ENCODE assay signal across 8 mouse cellular contexts in genomic region chr7:96212592-96213541, GRCm38 (mm10). TPM values are rescaled to one million over a fixed set of nuclear protein-coding genes. Genes with fewer than 3 reads are reported as not detected.
DNase-seq lines count a peak whose midpoint lies in the region; ATAC-seq and TF ChIP-seq lines count a peak whose summit lies in the region.

No protein-coding gene starts in this region.

- no peak overlapping the region for H3K9ac ChIP-seq in CH12.LX (ENCODE audit: insufficient read depth, low read depth)
- H3K9ac ChIP-seq in forebrain, embryonic 12.5 days = peak overlapping the region; percentile 90
- H3K9ac ChIP-seq in hindbrain, embryonic 12.5 days = peak overlapping the region; percentile 89
- H3K9ac ChIP-seq in lung, postnatal 0 days (replicated peaks; ENCODE audit: low read depth) = 0 out of 2 replicates have a peak overlapping the region, but pooled peaks have one; percentile 1

- no peaks in the 10 kb centered on the region for H3K27me3 ChIP-seq in CH12.LX (replicated peaks)
- peaks cover 16% of the 10 kb centered on the region for H3K27me3 ChIP-seq in forebrain, embryonic 12.5 days
- H3K27me3 ChIP-seq in hindbrain, embryonic 12.5 days = peaks cover 13% of the 10 kb centered on the region
- H3K27me3 ChIP-seq in lung, postnatal 0 days (replicated peaks; ENCODE audit: insufficient read depth, low read length) = peaks cover 18% of the 10 kb centered on the region; the same call in 1 of the 2 replicates

- TF ChIP-seq CTCF in CH12.LX (conservative IDR thresholded peaks at IDR 0.05 in 1 of 2, IDR thresholded peaks at IDR 0.05 in 1 of 2; ENCODE audit: low read depth in 2 of 2, low read length in 2 of 2) = no peak
- peak; percentile 27; the same call in 1 of the 2 replicates for TF ChIP-seq CTCF in lung, postnatal 0 days (IDR thresholded peaks at IDR 0.05)

- WGBS in forebrain, embryonic 12.5 days = under 1% methylated on average over 48 of the region's 48 CpGs
- WGBS in hindbrain, embryonic 12.5 days = under 1% methylated on average over 47 of the region's 48 CpGs
- under 1% methylated on average over 46 of the region's 48 CpGs for WGBS in lung, postnatal 0 days

- peak; percentile 39 for ATAC-seq in forebrain, embryonic 12.5 days (ENCODE audit: low FRiP score)
- ATAC-seq in hindbrain, embryonic 12.5 days (ENCODE audit: low FRiP score) = peak; percentile 27
- peak; percentile 25 for ATAC-seq in lung, postnatal 0 days
- no peak for ATAC-seq in activated CD4-positive, CD25-positive, alpha-beta regulatory T cell, adult 4 months

- no peak for TF ChIP-seq RAD21 in CH12.LX (IDR thresholded peaks at IDR 0.05; ENCODE audit: low read depth, low read length)

- H3K27ac ChIP-seq in CH12.LX (ENCODE audit: insufficient read depth, low read depth) = no peak overlapping the region
- peak overlapping the region; percentile 94 for H3K27ac ChIP-seq in forebrain, embryonic 12.5 days
- peak overlapping the region; percentile 79 for H3K27ac ChIP-seq in hindbrain, embryonic 12.5 days
- H3K27ac ChIP-seq in lung, postnatal 0 days (ENCODE audit: low read length) = no peak overlapping the region

- peaks cover 21% of the 10 kb centered on the region for H3K9me3 ChIP-seq in CH12.LX (replicated peaks; ENCODE audit: low read length)
- H3K9me3 ChIP-seq in forebrain, embryonic 12.5 days = no peaks in the 10 kb centered on the region
- no peaks in the 10 kb centered on the region for H3K9me3 ChIP-seq in hindbrain, embryonic 12.5 days (replicated peaks)
- H3K9me3 ChIP-seq in lung, postnatal 0 days (ENCODE audit: low read length) = no peaks in the 10 kb centered on the region

- H3K4me2 ChIP-seq in CH12.LX (ENCODE audit: insufficient read depth, low read depth, poor library complexity, severe bottlenecking) = peak overlapping the region; percentile 65
- peak overlapping the region; percentile 92 for H3K4me2 ChIP-seq in forebrain, embryonic 12.5 days
- H3K4me2 ChIP-seq in hindbrain, embryonic 12.5 days (replicated peaks) = peak overlapping the region; percentile 92
- peak overlapping the region; percentile 94 for H3K4me2 ChIP-seq in lung, postnatal 0 days (replicated peaks; ENCODE audit: low read depth, low read length)

- H3K4me3 ChIP-seq in CH12.LX (replicated peaks in 1 of 3; ENCODE audit: low read depth in 2 of 3, low read length in 2 of 3, poor library complexity in 1 of 3) = peak overlapping the region in 1 of 3 experiments; percentile 44
- H3K4me3 ChIP-seq in forebrain, embryonic 12.5 days (replicated peaks) = peak overlapping the region; percentile 75
- peak overlapping the region; percentile 73 for H3K4me3 ChIP-seq in hindbrain, embryonic 12.5 days
- peak overlapping the region; percentile 51 for H3K4me3 ChIP-seq in lung, postnatal 0 days (ENCODE audit: low read depth, low read length)

- DNase-seq in CH12.LX (ENCODE audit: extremely low read depth) = no peak
- peak; percentile 77 for DNase-seq in adrenal gland, postnatal 10 days
- peak; percentile 38 to 53 for DNase-seq in layer of hippocampus, postnatal 25 days (ENCODE audit: extremely low spot score in 1 of 2, low spot score in 1 of 2)
- DNase-seq in lung, postnatal 0 days (ENCODE audit: low spot score) = peak; percentile 49
- DNase-seq in ovary, postnatal 36 days (ENCODE audit: low spot score) = peak; percentile 68

- TF ChIP-seq POLR2A in CH12.LX (IDR thresholded peaks at IDR 0.05; ENCODE audit: low read depth, low read length) = no peak

- dilution Hi-C loops in CH12.LX (cut with MboI; ENCODE audit: extremely low pct_ligation_motif_present, extremely low pct_unique_long_range_greater_than_20kb, low sequenced_read_pairs) = no loop called here

- in situ Hi-C loops in CH12.LX (cut with MboI; ENCODE audit: low pct_ligation_motif_present, low pct_unique_long_range_greater_than_20kb, low sequenced_read_pairs) = no loop called here

- no peaks in the 10 kb centered on the region for H3K36me3 ChIP-seq in CH12.LX (replicated peaks in 1 of 2; ENCODE audit: control insufficient read depth in 1 of 2, insufficient read depth in 1 of 2, low read length in 1 of 2)
- no peaks in the 10 kb centered on the region for H3K36me3 ChIP-seq in forebrain, embryonic 12.5 days (replicated peaks)
- H3K36me3 ChIP-seq in hindbrain, embryonic 12.5 days = no peaks in the 10 kb centered on the region
- H3K36me3 ChIP-seq in lung, postnatal 0 days (ENCODE audit: insufficient read depth, low read length) = no peaks in the 10 kb centered on the region

- H3K79me2 ChIP-seq in CH12.LX (replicated peaks; ENCODE audit: control insufficient read depth, extremely low read depth, insufficient read depth, poor library complexity, severe bottlenecking) = no peaks in the 10 kb centered on the region

- no peaks in the 10 kb centered on the region; a peak in 1 of 4 replicates for H3K4me1 ChIP-seq in CH12.LX (ENCODE audit: control insufficient read depth in 1 of 2, insufficient read depth in 2 of 2)
- peaks cover 42% of the 10 kb centered on the region for H3K4me1 ChIP-seq in forebrain, embryonic 12.5 days
- H3K4me1 ChIP-seq in hindbrain, embryonic 12.5 days = peaks cover 20% of the 10 kb centered on the region
- H3K4me1 ChIP-seq in lung, postnatal 0 days (ENCODE audit: insufficient read depth, low read depth, low read length) = peaks cover 11% of the 10 kb centered on the region

- no peak for TF ChIP-seq EP300 in CH12.LX (IDR thresholded peaks at IDR 0.05; ENCODE audit: low read length)
- TF ChIP-seq EP300 in lung, postnatal 0 days (IDR thresholded peaks at IDR 0.05) = no peak

TF ChIP-seq in CH12.LX, 34 proteins besides CTCF, POLR2A, EP300 and RAD21:
- TF ChIP-seq PAX5 (IDR thresholded peaks at IDR 0.05; ENCODE audit: low read length) = no peak
- TF ChIP-seq ZNF384 (IDR thresholded peaks at IDR 0.05; ENCODE audit: low read depth, low read length) = 0 out of 2 replicates have a peak, but pooled peaks have one; percentile 22
- no peak for TF ChIP-seq HCFC1 (IDR thresholded peaks at IDR 0.05; ENCODE audit: low read depth, low read length)
- TF ChIP-seq USF1 (IDR thresholded peaks at IDR 0.05; ENCODE audit: low read depth, low read length) = no peak
- TF ChIP-seq KAT2A (IDR thresholded peaks at IDR 0.05; ENCODE audit: insufficient replicate concordance, low read length) = no peak
- TF ChIP-seq UBTF (IDR thresholded peaks at IDR 0.05; ENCODE audit: low read depth, low read length) = no peak
- TF ChIP-seq ZC3H11A (IDR thresholded peaks at IDR 0.05; ENCODE audit: low read depth, low read length) = no peak
- TF ChIP-seq ZKSCAN1 (IDR thresholded peaks at IDR 0.05; ENCODE audit: borderline replicate concordance, low read depth, low read length) = no peak

RNA-seq across cellular contexts. Expression of gene Tenm4, which starts 41.8 kb away (rescaled TPM):
- total RNA-seq in CH12.LX (2012; rRNA removed) (0.04 TPM in 2 replicates), CH12.LX (2014; rRNA removed) (0.01 and 0.03 TPM in 2 replicates)
- 0.15 and 0.26 TPM in 2 replicates for polyA plus RNA-seq in CH12.LX (2012; ENCODE audit: insufficient read length, low read depth)
- 10 to 100 TPM; 15.6 to 22.3 TPM for total RNA-seq in adrenal gland, postnatal 10 days (2021)
- polyA plus RNA-seq in forebrain, embryonic 12.5 days (2016; fragmentation: Nextera tagmentation; extraction: Ambion mirVana) = 52.8 and 62.3 TPM in 2 replicates
- polyA plus RNA-seq in hindbrain, embryonic 12.5 days (2016; fragmentation: Nextera tagmentation; extraction: Ambion mirVana) = 38.5 and 43.1 TPM in 2 replicates
- 100 to 1,000 TPM in 1 of 2 experiments, 10 to 100 TPM in 1; 96.7 to 119 TPM for total RNA-seq in layer of hippocampus, postnatal 25 days (2021)
- 5.0 and 8.4 TPM in 2 replicates for polyA plus RNA-seq in lung, postnatal 0 days (2015; fragmentation: Nextera tagmentation; extraction: Ambion mirVana)
- polyA plus RNA-seq in activated CD4-positive, CD25-positive, alpha-beta regulatory T cell, adult 4 months (2017; shearing (Covaris generic)) = under 1 TPM in 1 of 2 experiments, not detected in 1; 0.45 TPM

Comparison
In these comparisons a context has a peak if more than half of its experiments do, and no peak if none do; other contexts are left out.
1. H3K27ac ChIP-seq: peak in forebrain, embryonic 12.5 days (single experiment) and hindbrain, embryonic 12.5 days (single experiment); none in CH12.LX (single experiment) and lung, postnatal 0 days (single experiment).
2. Peak in every context shown above with its lines, with median percentiles within 50 percentile points of each other: H3K4me2 ChIP-seq.